Mouse (Mus musculus) lung, adult 2 months (tissue): ENCODE data around the gene Nfkb1.

Experiments
- CTCF ChIP-seq: fragments of 200-500 bp; IDR thresholded peaks from 2 replicates; pipeline ENCODE4 v1.5.1; 2011; ENCODE audit warnings: mild to moderate bottlenecking, low read length, control low read depth; ENCODE audit not compliant: insufficient read depth
- POLR2A ChIP-seq: fragments of 200-500 bp; IDR thresholded peaks from 2 replicates; pipeline ENCODE4 v1.6.1; 2011; ENCODE audit warnings: low read depth, mild to moderate bottlenecking, control low read depth, low read length, borderline replicate concordance; ENCODE audit errors: extremely low read depth

DNA sequence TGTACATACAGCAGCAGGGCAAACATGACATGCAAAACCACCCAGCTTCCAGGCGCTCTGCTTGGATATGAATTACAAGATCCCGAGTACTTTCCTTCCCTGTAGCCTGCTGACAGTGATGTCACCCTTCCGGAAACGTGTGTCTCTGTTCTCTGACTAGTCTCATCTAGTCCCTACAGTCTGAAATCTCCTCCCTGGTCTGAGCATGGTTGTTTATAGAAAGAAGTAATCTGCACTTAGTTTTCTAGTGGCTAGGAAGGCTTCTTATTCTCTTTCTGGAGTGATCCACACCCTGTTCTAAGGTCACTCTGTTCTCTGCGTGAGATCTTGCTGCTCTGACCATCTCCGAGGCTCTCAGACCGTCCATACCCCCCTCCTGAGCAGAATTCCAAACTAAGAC is 129.3 kb downstream of the Nfkb1 start:
- TF ChIP-seq CTCF = no peak
- TF ChIP-seq POLR2A = no peak
